Comparison of ENCODE assay signal across 8 mouse cellular contexts in genomic region chr1:72873511-72874286, GRCm38 (mm10). TPM values are rescaled to one million over a fixed set of nuclear protein-coding genes. Genes with fewer than 3 reads are reported as not detected.
DNase-seq lines count a peak whose midpoint lies in the region; ATAC-seq and TF ChIP-seq lines count a peak whose summit lies in the region.

No protein-coding gene starts in this region.

- no peak for DNase-seq in lung, postnatal 25 days (ENCODE audit: low spot score)
- peak; percentile 35 for DNase-seq in gastrocnemius, postnatal 25 days
- peak; percentile 57 for DNase-seq in kidney, adult 11 months
- no peak for DNase-seq in limb, embryonic 14.5 days (ENCODE audit: low spot score)

- H3K27ac ChIP-seq in lung, embryonic 15.5 days = peak overlapping the region; percentile 90
- H3K27ac ChIP-seq in cortical plate, adult 2 months (ENCODE audit: insufficient read depth, low read length) = peak overlapping the region; percentile 31; the same call in 1 of the 2 replicates
- H3K27ac ChIP-seq in limb, embryonic 14.5 days (replicated peaks; ENCODE audit: low read depth, low read length) = peak overlapping the region; percentile 87
- H3K27ac ChIP-seq in neural tube, embryonic 15.5 days (replicated peaks) = peak overlapping the region; percentile 86

- TF ChIP-seq POLR2A in cortical plate, adult 2 months (IDR thresholded peaks at IDR 0.05; ENCODE audit: extremely low read depth, insufficient read depth, low read length) = peak; percentile 31; the same call in 1 of the 2 replicates
- TF ChIP-seq POLR2A in limb, embryonic 14.5 days (IDR thresholded peaks at IDR 0.05; ENCODE audit: borderline replicate concordance, extremely low read depth, insufficient read depth, insufficient read length) = 0 out of 2 replicates have a peak, but pooled peaks have one; percentile 22

- no peaks in the 10 kb centered on the region for H3K9me3 ChIP-seq in lung, embryonic 15.5 days
- no peaks in the 10 kb centered on the region for H3K9me3 ChIP-seq in limb, embryonic 14.5 days (ENCODE audit: control insufficient read depth, low read length)
- H3K9me3 ChIP-seq in neural tube, embryonic 15.5 days (replicated peaks) = no peaks in the 10 kb centered on the region

- H3K4me3 ChIP-seq in lung, embryonic 15.5 days = peak overlapping the region; percentile 54
- H3K4me3 ChIP-seq in cortical plate, adult 2 months (ENCODE audit: insufficient read depth, low read length) = peak overlapping the region; percentile 46
- H3K4me3 ChIP-seq in limb, embryonic 14.5 days (replicated peaks; ENCODE audit: low read length) = peak overlapping the region; percentile 65
- H3K4me3 ChIP-seq in neural tube, embryonic 15.5 days (replicated peaks) = peak overlapping the region; percentile 58

- peaks cover 41% of the 10 kb centered on the region; the same call in 1 of the 2 replicates for H3K27me3 ChIP-seq in lung, embryonic 15.5 days
- H3K27me3 ChIP-seq in limb, embryonic 14.5 days (ENCODE audit: control insufficient read depth, insufficient read depth, low read length) = no peaks in the 10 kb centered on the region
- 0 out of 2 replicates have a peak, but pooled peaks cover 6% of the 10 kb centered on the region for H3K27me3 ChIP-seq in neural tube, embryonic 15.5 days (replicated peaks)

- ATAC-seq in lung, embryonic 15.5 days (ENCODE audit: borderline replicate concordance, extremely low read depth, low FRiP score, low TSS enrichment) = no peak
- ATAC-seq in limb, embryonic 14.5 days (ENCODE audit: low FRiP score, low read depth) = no peak
- ATAC-seq in neural tube, embryonic 15.5 days (ENCODE audit: low FRiP score) = 0 out of 2 replicates have a peak, but pooled peaks have one; percentile 0
- no peak for ATAC-seq in megakaryocyte progenitor cell, adult 5-6 weeks (replicated peaks; ENCODE audit: poor library complexity)

- H3K9ac ChIP-seq in lung, embryonic 15.5 days = peak overlapping the region; percentile 62
- H3K9ac ChIP-seq in limb, embryonic 14.5 days (ENCODE audit: low read depth, low read length, severe bottlenecking) = peak overlapping the region; percentile 85
- peak overlapping the region; percentile 70 for H3K9ac ChIP-seq in neural tube, embryonic 15.5 days (replicated peaks)

- no peaks in the 10 kb centered on the region for H3K36me3 ChIP-seq in lung, embryonic 15.5 days
- H3K36me3 ChIP-seq in limb, embryonic 14.5 days (ENCODE audit: control insufficient read depth, insufficient read depth, low read length) = peaks cover 3% of the 10 kb centered on the region; the same call in 1 of the 2 replicates
- no peaks in the 10 kb centered on the region for H3K36me3 ChIP-seq in neural tube, embryonic 15.5 days

- under 1% methylated on average over 43 of the region's 43 CpGs for WGBS in lung, embryonic 15.5 days
- under 1% methylated on average over 43 of the region's 43 CpGs for WGBS in limb, embryonic 14.5 days
- WGBS in neural tube, embryonic 15.5 days = under 1% methylated on average over 43 of the region's 43 CpGs

- peaks cover 85% of the 10 kb centered on the region for H3K4me1 ChIP-seq in lung, embryonic 15.5 days
- 0 out of 2 replicates have a peak, but pooled peaks cover 1% of the 10 kb centered on the region for H3K4me1 ChIP-seq in cortical plate, adult 2 months (ENCODE audit: control insufficient read depth, insufficient read depth, low read length)
- peaks cover 36% of the 10 kb centered on the region for H3K4me1 ChIP-seq in limb, embryonic 14.5 days (ENCODE audit: control insufficient read depth, insufficient read depth, low read length)
- peaks cover 79% of the 10 kb centered on the region for H3K4me1 ChIP-seq in neural tube, embryonic 15.5 days

- peak overlapping the region; percentile 84 for H3K4me2 ChIP-seq in lung, embryonic 15.5 days
- peak overlapping the region; percentile 75 for H3K4me2 ChIP-seq in limb, embryonic 14.5 days (replicated peaks; ENCODE audit: low read depth, low read length, severe bottlenecking)
- H3K4me2 ChIP-seq in neural tube, embryonic 15.5 days = peak overlapping the region; percentile 94

- TF ChIP-seq CTCF in cortical plate, adult 2 months (IDR thresholded peaks at IDR 0.05; ENCODE audit: extremely low read depth, insufficient read depth, low read length) = no peak

RNA-seq across cellular contexts. Expression of gene Igfbp5, which starts 1.0 kb away (rescaled TPM):
- polyA plus RNA-seq in lung, embryonic 15.5 days (2015; fragmentation: Nextera tagmentation; extraction: Ambion mirVana) = 72.0 and 76.7 TPM in 2 replicates
- 60.2 and 64.2 TPM in 2 replicates for polyA plus RNA-seq in cortical plate, adult 2 months (2012; rRNA removed)
- total RNA-seq in gastrocnemius, postnatal 25 days (2021) = 100 to 1,000 TPM; 161 to 274 TPM
- 332 and 333 TPM in 2 replicates for polyA plus RNA-seq in limb, embryonic 14.5 days (2012; rRNA removed)
- 114 and 118 TPM in 2 replicates for polyA plus RNA-seq in limb, embryonic 14.5 days (2014; fragmentation: Nextera tagmentation; extraction: Ambion mirVana)
- 90.8 and 102 TPM in 2 replicates for polyA plus RNA-seq in neural tube, embryonic 15.5 days (2015; fragmentation: Nextera tagmentation; extraction: Ambion mirVana)
- 0.20 and 0.39 TPM in 2 replicates for total RNA-seq in megakaryocyte progenitor cell, adult 5-6 weeks (2015)
- 0.07 and 0.12 TPM in 2 replicates for total RNA-seq in megakaryocyte progenitor cell, adult 5-6 weeks (2017)

RNA-seq across cellular contexts. Expression of gene Igfbp2, which starts 49.4 kb away (rescaled TPM):
- 344 and 357 TPM in 2 replicates for polyA plus RNA-seq in lung, embryonic 15.5 days (2015; fragmentation: Nextera tagmentation; extraction: Ambion mirVana)
- polyA plus RNA-seq in cortical plate, adult 2 months (2012; rRNA removed) = 63.0 and 76.3 TPM in 2 replicates
- 1 to 10 TPM in 1 of 2 experiments, under 1 TPM in 1; 0.38 to 2.8 TPM for total RNA-seq in gastrocnemius, postnatal 25 days (2021)
- polyA plus RNA-seq in limb, embryonic 14.5 days (2012; rRNA removed) = 287 and 384 TPM in 2 replicates
- 343 and 395 TPM in 2 replicates for polyA plus RNA-seq in limb, embryonic 14.5 days (2014; fragmentation: Nextera tagmentation; extraction: Ambion mirVana)
- 278 and 341 TPM in 2 replicates for polyA plus RNA-seq in neural tube, embryonic 15.5 days (2015; fragmentation: Nextera tagmentation; extraction: Ambion mirVana)
- not detected in 2 replicates for total RNA-seq in megakaryocyte progenitor cell, adult 5-6 weeks (2015)
- not detected in 2 replicates for total RNA-seq in megakaryocyte progenitor cell, adult 5-6 weeks (2017)

Comparison
In these comparisons a context has a peak if more than half of its experiments do, and no peak if none do; other contexts are left out.
1. H3K27ac ChIP-seq: peak in every context shown above with its lines; median percentile 90 in lung, embryonic 15.5 days; 87 in limb, embryonic 14.5 days; 86 in neural tube, embryonic 15.5 days; 31 in cortical plate, adult 2 months.
2. DNase-seq: peak in gastrocnemius, postnatal 25 days (single experiment) and kidney, adult 11 months (single experiment); none in lung, postnatal 25 days (single experiment) and limb, embryonic 14.5 days (single experiment).
3. Peak in every context shown above with its lines, with median percentiles within 50 percentile points of each other: H3K4me2 ChIP-seq, H3K4me3 ChIP-seq and H3K9ac ChIP-seq.